Mouse (Mus musculus) MEL (cell line): ENCODE results near the gene Arhgef7.

Source experiments
- E2F4 ChIP-seq: IDR thresholded peaks from 2 replicates; pipeline ENCODE4 v1.6.1; 2011; ENCODE audit warnings: low read depth, low read length, improper control_type of control experiment, borderline replicate concordance
- EP300 ChIP-seq, 2 experiments: IDR thresholded peaks; 2 replicates each; pipeline ENCODE4 v1.6.1; 2011; ENCODE audit warnings: improper control_type of control experiment in 2 of 2, low read length in 2 of 2, low read depth in 1 of 2, mild to moderate bottlenecking in 1 of 2
- GATA1 ChIP-seq: IDR thresholded peaks from 2 replicates; pipeline ENCODE4 v1.6.1; 2011; ENCODE audit warnings: low read depth, low read length, improper control_type of control experiment
- HCFC1 ChIP-seq: IDR thresholded peaks from 2 replicates; pipeline ENCODE4 v1.6.1; 2012; ENCODE audit warnings: low read depth, mild to moderate bottlenecking, inconsistent platforms, low read length, improper control_type of control experiment, moderate library complexity
- KAT2A ChIP-seq: conservative IDR thresholded peaks from 2 replicates; pipeline ENCODE4 v1.6.1; 2012; ENCODE audit warnings: low read depth, low read length, improper control_type of control experiment, inconsistent platforms
- MAFK ChIP-seq: IDR thresholded peaks from 2 replicates; pipeline ENCODE4 v1.6.1; 2011; ENCODE audit warnings: low read depth, mild to moderate bottlenecking, low read length, improper control_type of control experiment, borderline replicate concordance
- MAX ChIP-seq: IDR thresholded peaks from 2 replicates; pipeline ENCODE4 v1.6.1; 2011; ENCODE audit warnings: low read length, improper control_type of control experiment
- NELFE ChIP-seq: IDR thresholded peaks from 2 replicates; pipeline ENCODE4 v1.6.1; 2011; ENCODE audit warnings: low read depth, low read length, improper control_type of control experiment
- POLR2A ChIP-seq, 2 experiments: IDR thresholded peaks; 2 replicates each; pipeline ENCODE4 v1.6.1; 2011 to 2012; ENCODE audit warnings: low read length in 2 of 2, mild to moderate bottlenecking in 2 of 2, control low read depth in 1 of 2, improper control_type of control experiment in 1 of 2, low read depth in 1 of 2, moderate library complexity in 1 of 2; ENCODE audit not compliant: control insufficient read depth in 1 of 2, insufficient read depth in 1 of 2, poor library complexity in 1 of 2
- TBP ChIP-seq: IDR thresholded peaks from 2 replicates; pipeline ENCODE4 v1.8.0; 2011; ENCODE audit warnings: low read depth, low read length, improper control_type of control experiment
- UBTF ChIP-seq: IDR thresholded peaks from 2 replicates; pipeline ENCODE4 v1.6.1; 2012; ENCODE audit warnings: low read depth, mild to moderate bottlenecking, inconsistent platforms, low read length, improper control_type of control experiment, moderate library complexity, borderline replicate concordance; ENCODE audit not compliant: insufficient read depth
- ZKSCAN1 ChIP-seq: IDR thresholded peaks from 2 replicates; pipeline ENCODE4 v1.6.1; 2012; ENCODE audit warnings: low read depth, mild to moderate bottlenecking, inconsistent platforms, low read length, improper control_type of control experiment, moderate library complexity
- ZNF384 ChIP-seq: IDR thresholded peaks from 2 replicates; pipeline ENCODE4 v1.6.1; 2012; ENCODE audit warnings: low read depth, mild to moderate bottlenecking, inconsistent platforms, low read length, improper control_type of control experiment

DNA sequence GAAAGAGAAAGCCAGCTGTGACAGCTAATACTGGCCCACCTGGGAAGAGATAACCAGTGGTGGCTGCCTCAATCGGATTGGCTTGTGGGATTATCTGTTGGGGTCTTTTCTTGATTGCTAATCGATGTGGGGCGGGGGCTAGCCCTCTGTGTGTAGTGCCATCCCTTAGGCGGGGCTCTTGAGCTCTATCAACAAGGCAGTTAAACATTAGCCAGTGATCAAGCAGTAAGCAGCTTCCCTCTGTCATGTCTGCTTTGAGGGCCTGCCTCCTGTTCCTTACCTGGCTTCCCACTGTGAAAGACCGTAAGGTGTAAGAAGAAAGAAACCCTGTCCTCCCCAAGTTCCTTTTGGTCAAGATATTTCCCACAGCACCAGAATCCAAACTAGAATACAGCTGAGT is 17.1 kb upstream of the Arhgef7 start:
- TF ChIP-seq KAT2A (no peak), ZKSCAN1 (no peak), UBTF (no peak), ZNF384 (no peak), EP300 (IDR thresholded peaks at IDR 0.05; ENCODE audit: low read depth in 1 of 2, low read length in 2 of 2) (no peak), MAFK (no peak), NELFE (no peak), TBP (no peak), HCFC1 (no peak), MAX (no peak), POLR2A (IDR thresholded peaks at IDR 0.05; ENCODE audit: control insufficient read depth in 1 of 2, insufficient read depth in 1 of 2, low read depth in 1 of 2, low read length in 2 of 2, poor library complexity in 1 of 2) (no peak), E2F4 (no peak), GATA1 (no peak)
